Mouse (Mus musculus) MEL (cell line): Measurements from ENCODE around the gene Zfp652. TPM values are rescaled to one million over a fixed set of nuclear protein-coding genes. Genes with fewer than 3 reads are reported as not detected.
A peak's percentile ranks its signal among the peaks of the same experiment; 100 is the strongest.

Experiments
- DNase-seq: peaks from one replicate; pipeline ENCODE4 v3.0.0; 2011; ENCODE audit warnings: low read depth, low spot score
- H3K27ac ChIP-seq: 2 replicates; pipeline ENCODE4 v1.5.1; 2012; ENCODE audit warnings: low read depth, mild to moderate bottlenecking, control low read depth, low read length, moderate library complexity; ENCODE audit not compliant: control insufficient read depth
- H3K27me3 ChIP-seq, 2 experiments: fragments of 150-350 bp in 1 of 2; sonication (generic) in 1 of 2; 2 replicates each; pipeline ENCODE4 v1.6.1; 2012; ENCODE audit warnings: low read length in 2 of 2, mild to moderate bottlenecking in 2 of 2, improper control_type of control experiment in 1 of 2, moderate library complexity in 1 of 2; ENCODE audit not compliant: insufficient read depth in 2 of 2, control insufficient read depth in 1 of 2
- H3K36me3 ChIP-seq, 2 experiments: 2 replicates each; pipeline ENCODE4 v1.6.1; 2012 to 2014; ENCODE audit warnings: low read length in 2 of 2, improper control_type of control experiment in 1 of 2, inconsistent platforms in 1 of 2, mild to moderate bottlenecking in 1 of 2; ENCODE audit not compliant: insufficient read depth in 2 of 2, control insufficient read depth in 1 of 2
- H3K4me1 ChIP-seq, 2 experiments: fragments of 150-350 bp in 1 of 2; sonication (generic) in 1 of 2; 2 replicates each; pipeline ENCODE4 v1.6.1; 2012; ENCODE audit warnings: low read length in 2 of 2, improper control_type of control experiment in 1 of 2, mild to moderate bottlenecking in 1 of 2; ENCODE audit not compliant: insufficient read depth in 2 of 2, control insufficient read depth in 1 of 2
- H3K4me3 ChIP-seq, 2 experiments: fragments of 150-350 bp in 1 of 2; sonication (generic) in 1 of 2; 2 replicates each; pipeline ENCODE4 v1.5.1; 2012; ENCODE audit warnings: low read depth in 2 of 2, low read length in 2 of 2, mild to moderate bottlenecking in 2 of 2, moderate library complexity in 2 of 2, control low read depth in 1 of 2, improper control_type of control experiment in 1 of 2; ENCODE audit not compliant: control insufficient read depth in 1 of 2, insufficient read depth in 1 of 2
- H3K79me2 ChIP-seq: 2 replicates; pipeline ENCODE4 v1.6.1; 2012; ENCODE audit warnings: mild to moderate bottlenecking, low read length, moderate library complexity; ENCODE audit not compliant: control insufficient read depth, poor library complexity, insufficient read depth
- H3K9ac ChIP-seq: 2 replicates; pipeline ENCODE4 v1.6.1; 2012; ENCODE audit warnings: low read depth, mild to moderate bottlenecking, control low read depth, low read length, moderate library complexity; ENCODE audit not compliant: control insufficient read depth, poor library complexity, severe bottlenecking
- H3K9me3 ChIP-seq: fragments of 150-350 bp; sonication (generic); replicated peaks from 2 replicates; pipeline ENCODE4 v1.6.1; 2012; ENCODE audit warnings: mild to moderate bottlenecking, low read length, improper control_type of control experiment, moderate library complexity; ENCODE audit not compliant: insufficient read depth
- BHLHE40 ChIP-seq: IDR thresholded peaks from 2 replicates; pipeline ENCODE4 v1.6.1; 2012; ENCODE audit warnings: low read depth, mild to moderate bottlenecking, inconsistent platforms, low read length, improper control_type of control experiment, borderline replicate concordance
- CHD1 ChIP-seq: IDR thresholded peaks from 2 replicates; pipeline ENCODE4 v1.6.1; 2012; ENCODE audit warnings: low read depth, mild to moderate bottlenecking, inconsistent platforms, low read length, improper control_type of control experiment
- CHD2 ChIP-seq: IDR thresholded peaks from 2 replicates; pipeline ENCODE4 v1.6.1; 2011; ENCODE audit warnings: low read length, improper control_type of control experiment
- CTCF ChIP-seq, 3 experiments: IDR thresholded peaks in 2 of 3; conservative IDR thresholded peaks in 1 of 3; 2 replicates each; pipeline ENCODE4 v1.5.1; 2011 to 2012; ENCODE audit warnings: low read length in 3 of 3, low read depth in 2 of 3, mild to moderate bottlenecking in 2 of 3, improper control_type of control experiment in 1 of 3, inconsistent platforms in 1 of 3, mixed read lengths in 1 of 3, moderate library complexity in 1 of 3; ENCODE audit not compliant: control insufficient read depth in 1 of 3, insufficient read depth in 1 of 3, poor library complexity in 1 of 3, severe bottlenecking in 1 of 3
- ELF1 ChIP-seq: IDR thresholded peaks from 2 replicates; pipeline ENCODE4 v1.6.1; 2014; ENCODE audit warnings: low read depth, mild to moderate bottlenecking, inconsistent platforms, low read length, improper control_type of control experiment, moderate library complexity
- EP300 ChIP-seq, 2 experiments: IDR thresholded peaks; 2 replicates each; pipeline ENCODE4 v1.6.1; 2011; ENCODE audit warnings: improper control_type of control experiment in 2 of 2, low read length in 2 of 2, low read depth in 1 of 2, mild to moderate bottlenecking in 1 of 2
- ETS1 ChIP-seq: IDR thresholded peaks from 2 replicates; pipeline ENCODE4 v1.6.1; 2012; ENCODE audit warnings: low read depth, mild to moderate bottlenecking, inconsistent platforms, low read length, improper control_type of control experiment, moderate library complexity
- GABPA ChIP-seq: IDR thresholded peaks from 2 replicates; pipeline ENCODE4 v1.6.1; 2012; ENCODE audit warnings: low read depth, mild to moderate bottlenecking, inconsistent platforms, low read length, improper control_type of control experiment, moderate library complexity
- GATA1 ChIP-seq: IDR thresholded peaks from 2 replicates; pipeline ENCODE4 v1.6.1; 2011; ENCODE audit warnings: low read depth, low read length, improper control_type of control experiment
- HCFC1 ChIP-seq: IDR thresholded peaks from 2 replicates; pipeline ENCODE4 v1.6.1; 2012; ENCODE audit warnings: low read depth, mild to moderate bottlenecking, inconsistent platforms, low read length, improper control_type of control experiment, moderate library complexity
- JUND ChIP-seq: IDR thresholded peaks from 2 replicates; pipeline ENCODE4 v1.6.1; 2011; ENCODE audit warnings: low read depth, mild to moderate bottlenecking, improper control_type of control experiment, low read length
- KAT2A ChIP-seq: conservative IDR thresholded peaks from 2 replicates; pipeline ENCODE4 v1.6.1; 2012; ENCODE audit warnings: low read depth, low read length, improper control_type of control experiment, inconsistent platforms
- MAFK ChIP-seq: IDR thresholded peaks from 2 replicates; pipeline ENCODE4 v1.6.1; 2011; ENCODE audit warnings: low read depth, mild to moderate bottlenecking, low read length, improper control_type of control experiment, borderline replicate concordance
- MAX ChIP-seq: IDR thresholded peaks from 2 replicates; pipeline ENCODE4 v1.6.1; 2011; ENCODE audit warnings: low read length, improper control_type of control experiment
- MEF2A ChIP-seq: IDR thresholded peaks from 2 replicates; pipeline ENCODE4 v1.6.1; 2014; ENCODE audit warnings: low read depth, mild to moderate bottlenecking, inconsistent platforms, low read length, improper control_type of control experiment; ENCODE audit not compliant: poor library complexity, insufficient replicate concordance, severe bottlenecking; ENCODE audit errors: extremely low read depth
- MXI1 ChIP-seq: IDR thresholded peaks from 2 replicates; pipeline ENCODE4 v1.6.1; 2011; ENCODE audit warnings: mild to moderate bottlenecking, low read depth, low read length, improper control_type of control experiment
- MYB ChIP-seq: IDR thresholded peaks from 2 replicates; pipeline ENCODE4 v1.6.1; 2011; ENCODE audit warnings: mild to moderate bottlenecking, low read depth, low read length, improper control_type of control experiment
- MYC ChIP-seq: IDR thresholded peaks from 2 replicates; pipeline ENCODE4 v1.6.1; 2011; ENCODE audit warnings: low read depth, mild to moderate bottlenecking, low read length, improper control_type of control experiment, moderate library complexity
- NELFE ChIP-seq: IDR thresholded peaks from 2 replicates; pipeline ENCODE4 v1.6.1; 2011; ENCODE audit warnings: low read depth, low read length, improper control_type of control experiment
- NRF1 ChIP-seq: IDR thresholded peaks from 2 replicates; pipeline ENCODE4 v1.6.1; 2014; ENCODE audit warnings: low read depth, mild to moderate bottlenecking, inconsistent platforms, low read length, improper control_type of control experiment, moderate library complexity; ENCODE audit not compliant: poor library complexity, insufficient read depth, severe bottlenecking
- POLR2A ChIP-seq, 2 experiments: IDR thresholded peaks; 2 replicates each; pipeline ENCODE4 v1.6.1; 2011 to 2012; ENCODE audit warnings: low read length in 2 of 2, mild to moderate bottlenecking in 2 of 2, control low read depth in 1 of 2, improper control_type of control experiment in 1 of 2, low read depth in 1 of 2, moderate library complexity in 1 of 2; ENCODE audit not compliant: control insufficient read depth in 1 of 2, insufficient read depth in 1 of 2, poor library complexity in 1 of 2
- POLR2AphosphoS5 ChIP-seq: IDR thresholded peaks from 2 replicates; pipeline ENCODE4 v1.6.1; 2012; ENCODE audit warnings: low read depth, borderline replicate concordance, mild to moderate bottlenecking, inconsistent platforms, low read length, moderate library complexity, mixed read lengths
- RCOR1 ChIP-seq: IDR thresholded peaks from 2 replicates; pipeline ENCODE4 v1.6.1; 2012; ENCODE audit warnings: low read depth, mild to moderate bottlenecking, inconsistent platforms, low read length, improper control_type of control experiment
- SIN3A ChIP-seq: IDR thresholded peaks from 2 replicates; pipeline ENCODE4 v1.6.1; 2012; ENCODE audit warnings: low read length, improper control_type of control experiment, inconsistent platforms
- SMC3 ChIP-seq: IDR thresholded peaks from 2 replicates; pipeline ENCODE4 v1.6.1; 2011; ENCODE audit warnings: low read depth, low read length, improper control_type of control experiment
- TAL1 ChIP-seq: IDR thresholded peaks from 2 replicates; pipeline ENCODE4 v1.6.1; 2012; ENCODE audit warnings: mild to moderate bottlenecking, inconsistent platforms, low read length, moderate library complexity, mixed read lengths
- TBP ChIP-seq: IDR thresholded peaks from 2 replicates; pipeline ENCODE4 v1.8.0; 2011; ENCODE audit warnings: low read depth, low read length, improper control_type of control experiment
- TCF12 ChIP-seq: IDR thresholded peaks from 2 replicates; pipeline ENCODE4 v1.6.1; 2014; ENCODE audit warnings: low read depth, mild to moderate bottlenecking, inconsistent platforms, low read length, improper control_type of control experiment, moderate library complexity
- USF1 ChIP-seq: IDR thresholded peaks from 2 replicates; pipeline ENCODE4 v1.6.1; 2014; ENCODE audit warnings: low read depth, mild to moderate bottlenecking, inconsistent platforms, low read length, improper control_type of control experiment, moderate library complexity
- USF2 ChIP-seq, 2 experiments: IDR thresholded peaks; 2 replicates each; pipeline ENCODE4 v1.6.1; 2011 to 2012; ENCODE audit warnings: improper control_type of control experiment in 2 of 2, low read length in 2 of 2, borderline replicate concordance in 1 of 2, inconsistent platforms in 1 of 2, low read depth in 1 of 2, mild to moderate bottlenecking in 1 of 2; ENCODE audit not compliant: insufficient read depth in 1 of 2
- ZKSCAN1 ChIP-seq: IDR thresholded peaks from 2 replicates; pipeline ENCODE4 v1.6.1; 2012; ENCODE audit warnings: low read depth, mild to moderate bottlenecking, inconsistent platforms, low read length, improper control_type of control experiment, moderate library complexity
- ZMIZ1 ChIP-seq: IDR thresholded peaks from 2 replicates; pipeline ENCODE4 v1.6.1; 2012; ENCODE audit warnings: low read depth, mild to moderate bottlenecking, inconsistent platforms, low read length, improper control_type of control experiment, moderate library complexity
- ZNF384 ChIP-seq: IDR thresholded peaks from 2 replicates; pipeline ENCODE4 v1.6.1; 2012; ENCODE audit warnings: low read depth, mild to moderate bottlenecking, inconsistent platforms, low read length, improper control_type of control experiment
- polyA plus RNA-seq, 2 experiments: library from polyadenylated mRNA; stranded (reverse) in 1 of 2; unstranded in 1 of 2; fragments of >175 nt in 1 of 2; fragments of >200 nt in 1 of 2; gene quantifications; 2 replicates each; pipeline versions ENCODE4 v1.2.1 to v1.2.4; 2012; ENCODE audit warnings: low replicate concordance in 2 of 2, low read depth in 1 of 2; ENCODE audit not compliant: insufficient read length in 2 of 2, insufficient read depth in 1 of 2, missing spikeins in 1 of 2
- total RNA-seq: library from RNA; depleted of rRNA; stranded (reverse); fragments of 300-350 nt; gene quantifications from 2 replicates; pipeline ENCODE4 v1.2.3, GENCODE M21; 2012

Zfp652 gene
- total and polyA plus RNA-seq, 3 experiments, result 19.3 to 38.5 (median 31.8) TPM

DNA sequence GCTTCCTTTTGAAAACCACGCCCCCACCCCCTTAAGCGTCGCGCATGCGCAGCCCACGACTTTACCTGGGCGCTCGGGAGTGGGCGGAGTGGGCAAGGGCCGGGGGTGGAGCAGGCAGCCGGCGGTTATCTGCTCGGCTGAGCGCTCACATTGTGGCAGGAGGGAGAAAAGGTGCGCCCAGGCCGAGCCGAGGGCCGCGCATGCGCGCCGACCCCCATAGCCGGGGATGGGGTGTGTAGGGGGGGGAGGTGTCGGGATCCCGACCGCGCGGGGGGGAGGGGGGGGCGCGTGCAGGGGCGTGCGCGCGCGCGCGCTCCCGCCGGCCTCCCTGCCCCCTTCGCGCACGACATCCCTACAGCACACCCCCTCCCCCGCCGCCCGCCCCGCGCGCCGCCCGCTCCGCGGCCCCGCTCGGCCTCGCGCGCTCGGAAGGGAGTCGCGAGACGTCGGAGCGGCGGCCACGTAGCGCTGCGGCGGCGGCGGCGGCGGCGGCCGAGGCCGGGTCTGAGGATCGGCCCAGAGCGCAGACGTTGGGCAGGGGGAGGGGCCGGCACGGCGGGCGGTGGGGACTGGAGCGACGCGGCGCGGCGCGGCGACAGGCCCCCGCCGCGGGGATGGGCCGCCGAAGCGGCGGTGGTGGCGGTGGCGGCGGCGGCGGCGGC, at the start of gene Zfp652 (continued):
- TF ChIP-seq ZNF384 (no peak), TBP (no peak), HCFC1 (peak; percentile 68; the same call in 1 of the 2 replicates), TCF12 (peak; percentile 71; the same call in 1 of the 2 replicates)

DNA sequence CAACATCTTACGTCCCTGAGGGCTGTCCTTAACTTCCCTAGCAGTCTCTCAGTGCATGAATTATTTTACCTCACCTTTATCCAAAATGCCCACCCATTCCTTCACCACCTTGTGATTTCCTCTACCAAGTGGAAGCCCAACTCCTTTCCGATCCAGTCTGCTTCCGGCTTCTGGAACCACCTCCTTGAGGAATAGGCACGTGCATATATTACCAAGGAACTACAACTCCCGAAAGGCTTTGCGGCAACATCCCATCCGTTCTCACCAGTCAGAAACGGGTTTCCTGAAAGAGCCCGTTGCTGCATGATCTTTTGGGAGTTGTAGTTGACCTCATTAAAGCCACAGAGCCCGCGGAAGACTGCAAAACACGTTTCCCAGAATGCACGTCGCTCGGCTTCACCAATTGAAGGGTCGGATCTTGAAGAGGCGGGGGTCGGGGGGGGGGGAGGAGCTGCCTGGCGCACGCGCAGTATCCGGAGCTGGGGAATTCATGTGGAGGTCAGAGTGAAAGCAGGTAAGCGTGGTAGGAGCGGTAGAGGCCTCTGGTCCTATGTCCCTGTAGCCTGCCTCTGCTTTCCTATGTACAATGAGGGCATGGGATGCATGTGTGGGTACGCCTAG, 45.8 kb upstream of the Zfp652 start, which contains the start of gene Phb:
Gene Phb, plus strand, starts transcription at position 429 of the 621 bp plus-strand sequence.
- Histone ChIP-seq H3K36me3 (peaks cover 6 to 14% of the 10 kb centered on the region in 2 experiments), H3K4me1 (peaks cover 0 to 12% of the 10 kb centered on the region in 2 experiments; a peak in 3 of 4 replicates), H3K27me3 (no peaks in the 10 kb centered on the region), H3K79me2 (peaks cover 20% of the 10 kb centered on the region), H3K9me3 (no peaks in the 10 kb centered on the region), H3K4me3 (peak within 1 kb of the TSS; percentile 67 to 92), H3K27ac (peak within 1 kb of the TSS; percentile 85), H3K9ac (peak within 1 kb of the TSS; percentile 90)
- peak; percentile 100 for DNase-seq
- no peak for TF ChIP-seq CHD1
- no peak for TF ChIP-seq ZKSCAN1
- no peak for TF ChIP-seq USF2 (IDR thresholded peaks at IDR 0.05; ENCODE audit: borderline replicate concordance in 1 of 2, insufficient read depth in 1 of 2, low read depth in 1 of 2, low read length in 2 of 2)
- TF ChIP-seq RCOR1, result no peak
- TF ChIP-seq NRF1, result peak; percentile 83
- no peak for TF ChIP-seq ETS1
- TF ChIP-seq JUND, result no peak
- TF ChIP-seq MYB, result no peak
- no peak for TF ChIP-seq GATA1
- TF ChIP-seq MAFK, result no peak
- TF ChIP-seq POLR2A (IDR thresholded peaks at IDR 0.05; ENCODE audit: control insufficient read depth in 1 of 2, insufficient read depth in 1 of 2, low read depth in 1 of 2, low read length in 2 of 2, poor library complexity in 1 of 2), result peak; percentile 78 to 99
- peak; percentile 99 for TF ChIP-seq BHLHE40
- no peak for TF ChIP-seq TAL1
- TF ChIP-seq GABPA, result no peak; the same call in 1 of the 2 replicates
- TF ChIP-seq MXI1, result peak; percentile 100
- TF ChIP-seq MAX, result peak; percentile 99
- peak; percentile 92 for TF ChIP-seq CHD2
- TF ChIP-seq MEF2A, result no peak
- peak; percentile 97 for TF ChIP-seq NELFE
- TF ChIP-seq CTCF (IDR thresholded peaks at IDR 0.05 in 2 of 3, conservative IDR thresholded peaks at IDR 0.05 in 1 of 3; ENCODE audit: control insufficient read depth in 1 of 3, insufficient read depth in 1 of 3, low read depth in 2 of 3, low read length in 3 of 3, poor library complexity in 1 of 3, severe bottlenecking in 1 of 3), result no peak
- peak; percentile 85 for TF ChIP-seq ELF1
- TF ChIP-seq USF1, result peak; percentile 80
- TF ChIP-seq POLR2AphosphoS5, result no peak
- no peak; a peak in 1 of 4 replicates for TF ChIP-seq EP300 (IDR thresholded peaks at IDR 0.05; ENCODE audit: low read depth in 1 of 2, low read length in 2 of 2)
- TF ChIP-seq ZMIZ1, result no peak; the same call in 1 of the 2 replicates
- TF ChIP-seq HCFC1, result peak; percentile 98
- TF ChIP-seq TCF12, result peak; percentile 75
- peak; percentile 99 for TF ChIP-seq SIN3A
- no peak; the same call in 1 of the 2 replicates for TF ChIP-seq SMC3
- peak; percentile 100 for TF ChIP-seq MYC
- TF ChIP-seq KAT2A, result peak; percentile 100
